Mouse (Mus musculus): Measurements from ENCODE around the gene Tbc1d9b.
"Not testable (repeated sequence)": the region's sequence is repeated elsewhere in the genome, so short reads cannot be mapped to it uniquely, and the experiment has no call there.

Tbc1d9b gene

GRCm38 (mm10) chr11:50138206-50138822, 7.1 kb downstream of the Tbc1d9b start:
- DNase-seq = no peak

DNA sequence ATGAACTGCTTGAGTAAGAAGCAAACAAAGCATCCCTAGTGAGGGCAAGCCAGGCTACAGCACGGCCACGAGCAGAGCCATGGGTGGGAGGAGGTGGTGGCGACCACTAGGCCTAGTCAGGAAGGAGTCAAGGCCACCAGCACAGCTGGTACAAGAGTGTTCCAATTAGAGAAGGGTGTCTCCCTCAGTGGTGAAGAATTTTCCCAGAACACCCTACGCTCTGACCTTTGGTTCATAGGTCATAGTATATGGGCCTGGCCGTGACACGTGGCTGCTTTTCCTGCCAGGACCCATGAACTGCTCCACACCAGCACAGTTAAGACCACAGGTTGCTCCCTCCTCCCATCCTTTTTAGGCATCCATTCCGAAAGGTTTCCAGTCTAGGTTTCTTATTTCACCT, 8.4 kb downstream of the Tbc1d9b start:
- no peak for DNase-seq

DNA sequence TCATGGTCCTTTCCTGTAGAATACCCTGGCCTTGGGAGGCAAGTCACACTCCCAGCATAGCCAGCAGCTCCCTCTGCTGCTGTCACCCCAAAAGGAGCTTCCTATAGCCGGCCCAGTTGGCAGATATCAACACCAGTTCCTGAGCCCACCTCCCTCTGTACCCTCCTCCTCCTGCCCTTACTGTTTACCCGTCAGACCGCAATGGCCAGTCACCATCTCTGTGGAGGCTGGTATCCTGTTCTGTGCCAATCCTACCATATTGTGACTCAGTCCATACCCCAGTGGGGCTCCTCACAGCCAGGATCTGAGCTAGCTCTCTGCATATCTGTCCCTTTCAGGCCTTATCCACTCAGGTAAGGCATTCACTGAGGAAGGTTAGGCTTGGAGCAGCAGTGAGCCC, 14.3 kb downstream of the Tbc1d9b start:
- no peak for DNase-seq

- DNase-seq = no peak
Observed at GRCm38 (mm10) chr11:50146121-50146520, 14.9 kb downstream of the Tbc1d9b start.

DNA sequence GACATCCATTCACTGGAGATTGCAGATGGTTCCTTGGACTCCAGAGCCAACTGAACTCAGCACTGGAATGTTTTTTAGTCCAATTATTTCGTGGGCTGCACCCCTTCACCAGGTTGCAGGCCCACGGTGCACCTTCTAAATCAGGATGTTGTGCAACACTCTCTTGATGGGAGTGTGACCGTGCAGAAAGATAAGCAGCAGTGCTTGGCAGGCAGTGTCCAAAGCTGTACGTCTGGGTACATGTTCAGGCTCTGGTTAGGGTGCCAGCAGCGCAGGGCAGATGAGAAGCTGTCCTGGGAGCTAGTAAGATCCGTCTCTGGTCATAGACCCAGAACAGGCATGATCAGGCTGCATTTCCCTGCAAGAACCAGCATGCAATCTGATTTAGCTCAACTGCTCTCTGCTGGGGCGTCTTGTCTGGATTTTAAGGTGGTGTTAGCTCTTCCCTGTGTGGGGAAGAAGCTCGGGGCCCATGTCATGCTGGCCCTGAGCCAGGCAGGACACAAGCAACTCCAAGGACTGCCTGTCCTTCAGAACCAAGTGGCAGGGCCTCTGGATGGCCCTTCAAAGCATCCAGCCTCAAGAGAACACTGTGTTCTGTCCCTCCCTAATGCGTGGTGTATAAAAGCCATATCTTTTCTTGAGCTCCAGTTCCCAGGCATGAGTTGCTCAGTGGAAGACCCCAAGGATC, 16.2 kb downstream of the Tbc1d9b start:
- no peak for DNase-seq

GRCm38 (mm10) chr11:50147958-50148476, 16.8 kb downstream of the Tbc1d9b start:
- no peak for DNase-seq

DNA sequence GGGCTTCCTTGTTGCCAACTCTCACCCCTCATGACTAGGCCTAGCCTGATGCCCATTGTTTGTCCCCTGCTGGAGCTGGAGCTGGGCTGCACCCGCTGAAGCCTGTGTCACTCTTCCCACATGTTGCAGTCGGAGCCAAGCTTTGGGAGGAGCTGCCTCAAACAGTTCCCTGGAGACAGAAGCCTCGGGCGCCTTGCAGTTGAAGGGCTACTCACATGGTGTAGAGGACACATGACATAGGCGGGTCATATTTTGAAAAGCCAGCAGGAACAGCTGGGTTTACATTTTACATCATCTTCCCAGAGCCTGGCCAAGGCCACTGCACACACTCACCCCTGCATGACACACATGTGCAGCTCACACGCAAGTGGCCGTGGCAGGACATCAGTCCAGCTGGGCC, 18.0 kb downstream of the Tbc1d9b start:
- no peak for DNase-seq

GRCm38 (mm10) chr11:50149603-50150150, 18.5 kb downstream of the Tbc1d9b start:
- no peak for DNase-seq

DNA sequence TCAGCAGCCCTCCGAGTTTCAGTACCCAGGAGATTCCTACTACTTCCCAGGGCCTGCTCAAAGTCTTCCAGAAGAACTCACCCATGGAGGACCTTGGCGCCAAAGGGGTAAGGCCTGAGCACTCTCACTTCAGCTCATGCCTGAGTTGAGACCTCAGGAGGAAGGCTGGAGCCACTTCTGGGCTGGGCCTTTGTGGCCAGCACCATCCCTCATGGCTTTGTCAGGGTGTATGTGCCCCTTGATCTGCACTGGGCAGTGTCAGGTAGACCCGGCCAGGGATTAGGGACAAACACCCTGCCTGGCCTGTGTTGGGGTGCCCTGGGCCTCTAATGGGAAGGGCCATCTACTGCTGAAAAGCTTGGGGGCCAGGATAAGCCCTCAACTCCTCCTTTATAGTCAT, 20.2 kb downstream of the Tbc1d9b start:
- no peak for DNase-seq

DNA sequence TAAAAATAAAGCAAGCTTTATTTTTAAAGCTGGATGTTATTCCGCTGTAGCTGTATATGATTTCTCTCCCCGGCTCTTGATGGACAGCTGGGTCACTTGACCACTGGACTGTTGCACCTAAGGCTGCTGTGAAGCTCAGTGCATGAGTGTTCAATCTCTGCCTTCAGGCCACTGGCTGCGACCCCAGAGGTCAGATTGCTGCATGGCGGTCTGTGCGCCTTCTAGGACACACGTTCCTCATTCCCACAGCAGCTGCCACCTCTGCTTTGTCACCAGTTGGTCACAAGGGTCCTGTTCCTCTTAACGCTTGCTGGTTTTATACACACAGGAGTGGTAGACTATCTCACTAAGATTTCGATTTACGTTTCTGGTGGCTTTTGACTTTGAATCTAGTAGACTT, 23.0 kb downstream of the Tbc1d9b start:
- DNase-seq = no peak

DNA sequence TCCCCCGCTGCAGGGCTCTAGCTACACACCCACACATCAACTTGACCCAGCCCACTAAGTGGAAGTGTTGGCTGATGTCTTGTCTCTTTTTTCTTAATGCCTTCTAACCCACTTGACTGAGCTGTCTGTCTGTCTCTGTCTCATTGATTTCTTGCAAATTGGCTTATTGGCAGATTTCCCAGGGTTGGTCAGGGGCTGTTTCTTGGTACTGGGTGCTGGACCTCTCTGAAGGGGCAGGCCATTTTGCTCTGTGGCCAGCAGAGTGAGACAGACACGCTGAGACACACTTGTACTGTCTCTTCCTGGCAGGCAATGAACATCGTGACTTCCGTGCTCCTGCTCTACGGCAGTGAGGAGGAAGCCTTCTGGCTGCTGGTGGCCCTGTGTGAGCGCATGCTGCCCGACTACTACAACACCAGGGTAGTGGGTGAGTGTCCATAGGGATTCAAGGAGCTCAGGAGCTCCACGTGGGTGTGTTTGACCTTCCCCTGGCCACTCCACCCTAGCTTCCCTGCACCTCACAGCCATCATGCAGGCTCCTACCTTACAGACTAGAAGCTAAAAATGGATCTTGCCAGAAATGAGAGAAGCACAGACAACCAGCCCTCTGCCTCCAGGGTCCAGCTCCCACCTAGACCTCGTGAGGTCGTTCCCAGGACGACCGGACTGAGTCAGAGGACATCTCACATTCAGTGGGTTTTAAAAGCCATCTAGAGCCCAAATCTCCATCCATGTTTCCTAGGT, 23.8 kb downstream of the Tbc1d9b start:
- DNase-seq = no peak

GRCm38 (mm10) chr11:50155785-50156184, 24.6 kb downstream of the Tbc1d9b start:
- DNase-seq = no peak

GRCm38 (mm10) chr11:50156725-50157258, 25.6 kb downstream of the Tbc1d9b start:
- no peak for DNase-seq

DNA sequence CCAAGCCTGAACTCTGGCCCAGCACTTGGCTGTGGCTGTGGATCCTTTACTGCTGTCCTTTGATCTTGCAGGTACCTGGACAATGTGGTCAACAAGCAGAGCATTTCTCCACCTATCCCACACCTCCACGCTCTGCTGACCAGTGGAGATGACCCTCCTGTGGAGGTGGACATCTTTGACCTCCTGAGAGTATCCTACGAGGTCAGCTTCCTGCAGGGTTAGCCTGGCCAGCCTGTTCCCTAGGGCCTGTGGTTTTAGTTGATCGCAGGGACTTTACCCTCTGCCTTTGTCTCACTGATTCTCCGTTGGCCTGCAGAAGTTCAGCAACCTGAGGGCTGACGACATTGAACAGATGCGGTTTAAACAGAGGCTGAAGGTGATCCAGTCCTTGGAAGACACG, 27.1 kb downstream of the Tbc1d9b start:
- DNase-seq = no peak

GRCm38 (mm10) chr11:50159347-50159746, 28.2 kb downstream of the Tbc1d9b start:
- DNase-seq = no peak

GRCm38 (mm10) chr11:50161578-50162304, 30.5 kb downstream of the Tbc1d9b start:
- DNase-seq = peak in 1 of 2 experiments; percentile 23

DNA sequence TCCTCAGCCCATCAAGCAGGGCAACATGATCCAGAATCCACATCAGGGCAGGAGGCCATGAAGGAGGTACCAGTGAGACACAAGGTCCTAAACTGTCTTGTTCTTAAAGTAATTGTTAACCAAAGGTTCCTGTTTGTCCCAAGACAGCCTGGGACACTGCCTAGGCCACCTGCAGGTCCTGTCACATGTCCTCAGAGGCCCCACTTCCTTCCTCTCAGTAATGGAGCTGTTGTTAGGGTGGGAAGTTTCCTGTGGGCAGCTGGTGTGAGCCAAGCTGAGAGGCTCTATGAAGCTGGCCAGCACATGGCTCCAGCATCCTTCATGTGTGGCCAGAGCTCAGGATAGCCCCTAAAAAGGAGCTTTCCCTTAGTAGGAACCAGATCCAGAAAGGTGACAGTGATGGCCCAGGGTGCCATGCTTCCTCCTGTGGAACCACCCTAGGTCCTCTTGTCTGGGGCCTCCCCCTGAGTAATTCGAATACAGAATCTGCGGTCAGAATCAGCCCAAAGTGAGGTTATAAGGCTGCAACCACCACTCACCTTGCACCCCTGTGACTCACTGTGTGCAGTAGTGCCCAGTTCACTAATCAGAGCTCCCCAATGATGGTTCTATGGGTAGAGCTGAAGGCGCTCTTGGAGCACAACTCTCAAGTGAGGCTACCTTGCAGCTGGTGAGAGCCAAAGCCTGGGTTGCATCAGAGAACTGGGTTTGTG, 31.3 kb downstream of the Tbc1d9b start:
- DNase-seq = no peak

- DNase-seq = no peak
Observed at GRCm38 (mm10) chr11:50168352-50168751, 37.2 kb downstream of the Tbc1d9b start.

DNA sequence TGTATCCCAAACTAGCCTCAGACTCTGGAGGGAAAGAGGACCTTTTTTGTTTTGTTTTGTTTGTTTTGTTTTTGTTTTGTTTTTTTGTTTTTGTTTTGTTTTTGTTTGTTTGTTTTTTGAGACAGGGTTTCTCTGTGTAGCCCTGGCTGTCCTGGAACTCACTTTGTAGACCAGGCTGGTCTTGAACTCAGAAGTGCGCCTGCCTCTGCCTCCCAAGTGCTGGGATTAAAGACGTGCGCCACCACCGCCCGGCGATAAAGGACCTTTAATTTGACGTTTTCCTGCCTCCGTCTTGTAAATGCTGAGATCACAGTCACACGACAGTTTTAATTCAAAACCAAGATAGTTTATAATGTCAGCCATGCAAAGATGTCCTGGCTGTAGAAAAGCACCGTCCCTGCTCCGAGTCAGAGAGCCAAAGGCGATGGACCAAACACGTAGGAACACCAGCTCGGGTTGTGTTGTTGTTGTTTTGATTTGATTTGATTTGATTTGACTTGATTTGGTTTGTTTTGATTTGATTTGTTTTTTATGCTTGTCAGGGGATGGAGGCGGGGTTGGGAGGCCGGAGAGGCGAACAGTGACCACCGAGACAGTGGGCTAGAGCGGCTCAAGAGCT, 43.0 kb downstream of the Tbc1d9b start, which contains the start of gene Mrnip:
TSS of gene Mrnip (plus strand) at position 334 of the 619 bp plus-strand sequence.
- DNase-seq = not testable (repeated sequence)

GRCm38 (mm10) chr11:50174730-50175187, 43.6 kb downstream of the Tbc1d9b start:
- peak; percentile 95 to 97 for DNase-seq

- DNase-seq = no peak
Observed at GRCm38 (mm10) chr11:50176351-50176750, 45.2 kb downstream of the Tbc1d9b start.

Data from thymus, adult 18-20 months (tissue).